8 mouse cellular contexts compared by ENCODE assay signal in the genomic region with DNA sequence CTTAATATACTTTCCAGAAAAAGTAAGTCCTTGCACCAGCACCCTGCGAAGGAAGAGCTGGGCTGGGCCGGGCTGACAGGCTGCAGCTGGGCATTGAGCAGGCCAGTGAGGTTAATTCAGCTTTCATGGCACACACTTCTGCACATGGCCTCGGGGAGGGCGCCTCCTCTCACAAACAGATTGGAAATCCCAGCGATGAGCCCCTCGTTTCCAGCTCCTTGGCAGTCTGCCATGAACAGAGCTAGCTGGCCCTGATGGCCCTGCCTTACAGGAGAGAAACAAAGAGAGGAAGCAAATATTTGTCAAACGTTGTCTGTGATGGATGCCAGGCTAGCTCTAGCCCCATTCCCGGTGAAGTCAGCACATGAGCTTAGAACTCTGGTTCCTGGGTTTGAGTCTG.
DNase-seq lines count a peak whose midpoint lies in the region; ATAC-seq lines count a peak whose summit lies in the region.

No protein-coding gene starts in this region.

- intact Hi-C loops in heart, postnatal 25 days (cut with DNase I), result no loop called here

- WGBS in heart, embryonic 13.5 days, result 8% methylated on average over 8 of the region's 8 CpGs
- 57% methylated on average over 8 of the region's 8 CpGs for WGBS in forebrain, embryonic 11.5 days
- WGBS in midbrain, embryonic 15.5 days, result 17% methylated on average over 8 of the region's 8 CpGs

- H3K27ac ChIP-seq in heart, embryonic 13.5 days (replicated peaks), result peak overlapping the region; percentile 71
- no peak overlapping the region; the same call in 1 of the 2 replicates for H3K27ac ChIP-seq in forebrain, embryonic 11.5 days (ENCODE audit: low read depth, low read length)
- H3K27ac ChIP-seq in midbrain, embryonic 15.5 days, result peak overlapping the region; percentile 68

- H3K4me3 ChIP-seq in heart, embryonic 13.5 days, result no peak overlapping the region
- no peak overlapping the region for H3K4me3 ChIP-seq in forebrain, embryonic 11.5 days (ENCODE audit: low read depth, low read length)
- H3K4me3 ChIP-seq in midbrain, embryonic 15.5 days, result no peak overlapping the region

- H3K4me1 ChIP-seq in heart, embryonic 13.5 days, result peaks cover 17% of the 10 kb centered on the region
- H3K4me1 ChIP-seq in forebrain, embryonic 11.5 days (replicated peaks; ENCODE audit: control insufficient read depth, insufficient read depth, low read length), result 0 out of 2 replicates have a peak, but pooled peaks cover 2% of the 10 kb centered on the region
- peaks cover 12% of the 10 kb centered on the region for H3K4me1 ChIP-seq in midbrain, embryonic 15.5 days

- ATAC-seq in heart, embryonic 13.5 days (ENCODE audit: extremely low read depth, insufficient number of reproducible peaks, low FRiP score, low TSS enrichment), result peak; percentile 64; the same call in 1 of the 2 replicates
- ATAC-seq in forebrain, embryonic 11.5 days (replicated peaks; ENCODE audit: low FRiP score), result peak; percentile 53; the same call in 1 of the 2 replicates
- ATAC-seq in midbrain, embryonic 15.5 days (replicated peaks), result peak; percentile 89
- no peak for ATAC-seq in monocyte, adult 5-6 weeks (replicated peaks; ENCODE audit: insufficient number of reproducible peaks, low FRiP score, low TSS enrichment, poor library complexity, severe bottlenecking)

- no peak for DNase-seq in heart, postnatal 25 days (ENCODE audit: low spot score)
- peak; percentile 8 to 32 for DNase-seq in adrenal gland, postnatal 36 days
- DNase-seq in forebrain, embryonic 11.5 days (ENCODE audit: low spot score), result no peak
- peak; percentile 65 to 76 for DNase-seq in layer of hippocampus, postnatal 10 days (ENCODE audit: low spot score in 2 of 2)
- DNase-seq in thymus, postnatal 0 days (ENCODE audit: low spot score), result no peak

- H3K9me3 ChIP-seq in heart, embryonic 13.5 days, result no peaks in the 10 kb centered on the region
- H3K9me3 ChIP-seq in forebrain, embryonic 11.5 days (ENCODE audit: control insufficient read depth, low read length), result no peaks in the 10 kb centered on the region
- H3K9me3 ChIP-seq in midbrain, embryonic 15.5 days, result no peaks in the 10 kb centered on the region

- no peaks in the 10 kb centered on the region for H3K36me3 ChIP-seq in heart, embryonic 13.5 days
- no peaks in the 10 kb centered on the region for H3K36me3 ChIP-seq in forebrain, embryonic 11.5 days (ENCODE audit: control insufficient read depth, insufficient read depth, low read length)
- H3K36me3 ChIP-seq in midbrain, embryonic 15.5 days (replicated peaks), result peaks cover 3% of the 10 kb centered on the region; the same call in 1 of the 2 replicates

- no peak overlapping the region for H3K9ac ChIP-seq in heart, embryonic 13.5 days
- H3K9ac ChIP-seq in forebrain, embryonic 11.5 days (ENCODE audit: low read length), result peak overlapping the region; percentile 12; the same call in 1 of the 2 replicates
- no peak overlapping the region for H3K9ac ChIP-seq in midbrain, embryonic 15.5 days

- H3K4me2 ChIP-seq in heart, embryonic 13.5 days, result no peak overlapping the region
- H3K4me2 ChIP-seq in forebrain, embryonic 11.5 days (ENCODE audit: low read depth, low read length, severe bottlenecking), result no peak overlapping the region
- no peak overlapping the region for H3K4me2 ChIP-seq in midbrain, embryonic 15.5 days

- H3K27me3 ChIP-seq in heart, embryonic 13.5 days (replicated peaks), result no peaks in the 10 kb centered on the region
- no peaks in the 10 kb centered on the region for H3K27me3 ChIP-seq in forebrain, embryonic 11.5 days (ENCODE audit: control insufficient read depth, insufficient read depth, low read length)
- no peaks in the 10 kb centered on the region for H3K27me3 ChIP-seq in midbrain, embryonic 15.5 days (replicated peaks)

Comparison
In these comparisons a context has a peak if more than half of its experiments do, and no peak if none do; other contexts are left out.
1. DNase-seq: peak in adrenal gland, postnatal 36 days (2 of 2) and layer of hippocampus, postnatal 10 days (2 of 2); none in heart, postnatal 25 days (single experiment), forebrain, embryonic 11.5 days (single experiment) and thymus, postnatal 0 days (single experiment).